Mouse (Mus musculus): ENCODE data around the gene Tnrc6b.

- no peak for TF ChIP-seq HCFC1 (IDR thresholded peaks at IDR 0.05; ENCODE audit: borderline replicate concordance, insufficient read depth, low read length)
- TF ChIP-seq ZNF384 (IDR thresholded peaks at IDR 0.05; ENCODE audit: low read depth, low read length): no peak
- no peak for TF ChIP-seq ZC3H11A (IDR thresholded peaks at IDR 0.05; ENCODE audit: borderline replicate concordance, low read depth, low read length)
- TF ChIP-seq CHD2 (IDR thresholded peaks at IDR 0.05; ENCODE audit: low read depth, low read length): no peak
Measured at GRCm38 (mm10) chr15:80969371-80969770, 258.3 kb downstream of the Tnrc6b start.

Measured in ES-E14 (cell line).